Mouse (Mus musculus) ovary, postnatal 14 days (tissue): Measurements from ENCODE around the gene Clstn3.
"Not testable (repeated sequence)": the region's sequence is repeated elsewhere in the genome, so short reads cannot be mapped to it uniquely, and the experiment has no call there.

Experiments
- DNase-seq: peaks from one replicate; pipeline ENCODE4 v3.0.0; 2022; ENCODE audit warnings: low spot score

Gene Clstn3

DNA sequence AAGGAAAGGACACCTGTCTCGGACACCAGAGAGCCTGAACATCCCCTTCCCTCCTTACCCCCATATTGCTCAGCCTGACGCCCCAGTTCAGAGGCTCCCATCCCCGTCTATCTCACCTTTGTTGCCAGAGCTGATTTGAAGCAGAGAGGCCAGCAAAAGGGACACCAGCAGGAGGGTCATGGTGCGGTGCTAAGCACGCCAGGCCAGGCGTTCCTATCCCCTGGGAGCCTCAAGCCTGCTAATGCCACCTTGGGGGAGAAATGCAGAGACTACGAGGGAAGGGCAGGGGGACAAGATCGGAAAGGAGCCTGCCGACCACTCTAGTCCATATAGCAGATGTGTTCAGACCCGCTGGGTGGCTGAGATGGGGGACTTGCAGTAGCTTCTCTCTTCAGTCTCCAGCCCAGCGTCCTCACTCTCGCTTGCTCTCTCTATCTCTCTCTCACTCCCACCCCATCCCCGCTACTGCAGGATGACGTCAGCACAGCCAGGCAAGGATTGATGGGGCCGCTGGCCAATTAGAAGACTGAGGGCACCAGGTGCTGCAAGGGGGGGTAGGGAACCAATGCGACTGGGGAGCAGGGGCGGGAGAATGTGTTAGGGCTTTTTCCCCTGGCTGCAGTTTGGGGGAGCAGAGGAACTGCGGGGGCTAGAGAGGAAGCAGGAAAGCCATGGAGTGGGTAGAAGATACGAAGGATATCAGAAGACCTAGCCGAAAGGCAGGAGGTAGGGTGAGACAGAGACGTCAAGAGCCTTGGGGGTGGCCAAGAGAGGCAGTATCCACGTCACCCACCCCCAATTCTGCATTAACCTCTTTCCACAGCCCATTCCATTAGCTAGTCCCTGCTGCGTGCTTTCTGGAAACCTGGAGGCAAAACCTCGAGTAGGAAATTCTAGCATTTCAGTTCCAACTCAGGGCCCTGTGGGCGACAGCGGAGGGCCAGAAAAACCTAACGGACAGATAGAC lies at the start of gene Clstn3:
TSS of gene Clstn3 (minus strand) at position 490 of the 967 bp plus-strand sequence.
- peak; percentile 56 for DNase-seq

GRCm38 (mm10) chr6:124512355-124512836 lies 47.8 kb upstream of the Clstn3 start, which contains the start of gene C1ra:
Gene C1ra, plus strand, starts transcription at chr6:124512405.
- DNase-seq, result peak; percentile 69

- no peak for DNase-seq
Observed at GRCm38 (mm10) chr6:124511936-124512335, 47.3 kb upstream of the Clstn3 start.

GRCm38 (mm10) chr6:124509192-124509591 lies 44.6 kb upstream of the Clstn3 start:
- DNase-seq, result not testable (repeated sequence)

DNA sequence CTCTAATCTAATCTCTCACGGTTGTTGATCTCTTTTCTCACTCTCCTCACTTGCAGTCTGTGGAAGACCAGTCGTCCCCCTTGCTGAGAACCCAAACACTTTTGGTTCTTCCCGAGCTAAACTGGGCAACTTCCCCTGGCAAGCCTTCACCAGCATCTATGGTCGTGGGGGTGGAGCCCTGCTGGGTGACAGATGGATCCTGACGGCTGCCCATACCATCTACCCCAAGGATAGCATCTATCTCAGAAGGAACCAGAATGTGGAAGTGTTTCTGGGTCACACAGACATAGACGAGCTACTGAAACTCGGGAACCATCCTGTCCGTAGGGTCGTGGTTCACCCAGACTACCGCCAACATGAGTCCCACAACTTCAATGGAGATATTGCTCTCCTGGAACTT lies 43.7 kb upstream of the Clstn3 start:
- DNase-seq, result no peak

DNA sequence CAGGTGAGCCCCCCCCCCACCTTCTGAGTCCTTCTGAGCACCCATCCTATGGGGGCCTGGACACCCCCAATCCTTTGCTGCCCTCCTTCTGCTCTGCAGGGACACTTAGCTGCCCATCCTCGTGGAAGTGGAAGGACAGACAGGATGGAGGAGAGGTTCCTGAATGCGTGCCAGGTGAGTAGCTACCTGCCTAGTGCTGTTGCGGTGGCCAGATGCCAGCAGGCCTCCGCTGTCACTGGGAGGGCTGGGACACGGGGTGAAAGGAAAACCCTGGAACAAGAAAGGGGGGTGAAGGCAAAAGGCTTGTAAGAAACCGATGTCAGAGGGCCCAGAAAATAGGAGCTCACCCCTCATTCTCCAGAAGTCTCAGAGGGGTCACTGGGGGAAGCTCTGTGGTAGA lies 42.4 kb upstream of the Clstn3 start:
- DNase-seq, result no peak

DNA sequence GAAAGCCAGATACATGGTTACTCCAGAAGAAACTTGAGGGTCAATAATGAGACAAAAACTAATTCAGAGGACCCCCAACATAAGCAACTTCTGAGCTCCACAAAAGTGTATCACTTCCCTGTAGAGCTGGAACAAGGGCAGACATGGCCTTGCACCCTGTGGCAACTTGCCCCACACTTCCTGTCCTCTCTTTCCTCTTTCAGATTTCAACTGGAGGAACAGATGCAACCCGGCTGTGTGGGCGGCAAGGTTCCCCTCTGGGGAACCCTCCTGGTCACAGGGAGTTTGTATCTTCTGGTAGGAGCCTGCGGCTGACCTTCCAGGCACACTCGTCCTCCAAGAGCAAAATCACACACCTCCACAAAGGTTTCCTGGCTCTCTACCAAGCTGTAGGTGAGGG lies 40.4 kb upstream of the Clstn3 start:
- no peak for DNase-seq

DNA sequence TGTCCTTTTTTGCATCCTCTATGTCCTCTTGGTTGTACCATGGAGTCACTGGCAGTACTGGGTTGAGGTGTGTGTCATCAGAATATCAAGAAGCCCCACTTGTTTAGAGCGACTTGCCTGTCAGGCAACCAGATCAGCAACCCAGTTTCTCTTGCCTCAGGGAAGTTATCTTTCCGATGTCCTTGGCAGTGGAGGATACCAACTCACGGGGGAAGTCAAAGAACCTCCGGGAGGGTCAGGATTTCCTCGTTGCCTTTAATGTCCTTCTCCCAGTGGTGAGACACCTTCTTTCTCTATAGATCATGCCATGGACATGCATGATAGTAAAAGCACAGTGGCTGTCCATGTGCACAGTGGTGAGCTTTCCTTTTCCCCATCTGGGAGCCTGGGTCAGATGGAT lies 37.4 kb upstream of the Clstn3 start:
- no peak for DNase-seq

- no peak for DNase-seq
Observed at GRCm38 (mm10) chr6:124501473-124501872, 36.9 kb upstream of the Clstn3 start.

GRCm38 (mm10) chr6:124499914-124500566 lies 35.4 kb upstream of the Clstn3 start:
- DNase-seq, result no peak

- DNase-seq, result no peak
Observed at GRCm38 (mm10) chr6:124496054-124496453, 31.5 kb upstream of the Clstn3 start.

GRCm38 (mm10) chr6:124493886-124494285 lies 29.3 kb upstream of the Clstn3 start:
- DNase-seq, result no peak

- DNase-seq, result peak; percentile 80
Observed at GRCm38 (mm10) chr6:124492842-124493561, 28.4 kb upstream of the Clstn3 start, which contains the start of gene C1rl. Gene C1rl, plus strand, starts transcription at chr6:124493113.

DNA sequence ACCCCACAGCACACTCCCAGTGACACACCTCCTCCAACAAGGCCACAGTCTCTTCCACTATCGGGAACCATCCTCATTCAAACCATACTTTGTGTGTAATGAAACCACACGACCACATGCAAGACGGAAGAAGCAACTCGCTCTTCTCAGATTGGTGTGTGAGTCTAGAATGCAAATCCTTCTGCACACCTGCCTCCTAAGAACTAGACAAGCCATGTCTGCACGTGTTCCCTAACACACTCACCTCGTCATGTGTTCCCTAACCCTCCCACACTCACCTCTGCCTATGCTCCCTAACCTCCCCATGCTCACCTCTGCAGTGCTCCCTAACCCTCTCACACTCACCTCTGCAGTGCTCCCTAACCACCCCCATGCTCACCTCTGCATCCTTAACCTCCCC lies 26.8 kb upstream of the Clstn3 start:
- DNase-seq, result no peak

- DNase-seq, result no peak
Observed at GRCm38 (mm10) chr6:124488952-124489351, 24.4 kb upstream of the Clstn3 start.

- no peak for DNase-seq
Observed at GRCm38 (mm10) chr6:124487509-124487908, 22.9 kb upstream of the Clstn3 start.

DNA sequence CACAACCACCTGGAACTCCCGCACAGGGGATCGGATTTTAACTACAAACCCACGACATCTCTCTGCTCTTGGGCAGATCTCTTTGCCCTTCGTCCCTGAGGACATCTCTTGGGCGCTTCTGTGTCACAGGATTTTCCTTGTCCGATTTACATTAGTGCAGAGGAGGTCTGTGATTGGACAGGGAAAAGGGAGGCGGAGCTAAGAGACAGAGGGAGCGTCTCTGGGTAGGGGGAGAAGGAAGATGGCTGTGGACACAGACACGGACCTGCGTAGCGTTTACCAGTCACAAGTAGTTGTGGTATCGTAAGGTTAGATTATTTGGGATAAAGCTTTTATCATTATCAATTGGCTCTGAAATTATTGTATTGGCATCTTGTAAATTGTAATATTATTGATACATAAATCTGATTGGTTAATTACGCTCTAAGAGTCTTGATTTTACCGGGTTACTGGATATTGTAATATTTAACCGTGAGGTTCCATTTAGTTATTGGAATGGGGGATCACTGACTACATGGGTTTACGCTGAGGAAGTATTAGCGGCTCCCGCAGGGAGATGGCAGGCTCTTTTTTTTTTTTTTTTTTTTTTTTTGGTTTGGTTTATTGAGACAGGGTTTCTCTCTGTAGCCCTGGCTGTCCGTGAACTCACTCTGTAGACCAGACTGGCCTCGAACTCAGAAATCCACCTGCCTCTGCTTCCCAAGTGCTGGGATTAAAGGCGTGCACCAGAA lies 21.0 kb upstream of the Clstn3 start:
- DNase-seq, result no peak

GRCm38 (mm10) chr6:124484851-124485250 lies 20.3 kb upstream of the Clstn3 start:
- no peak for DNase-seq

GRCm38 (mm10) chr6:124483831-124484230 lies 19.2 kb upstream of the Clstn3 start:
- DNase-seq, result not testable (repeated sequence)

DNA sequence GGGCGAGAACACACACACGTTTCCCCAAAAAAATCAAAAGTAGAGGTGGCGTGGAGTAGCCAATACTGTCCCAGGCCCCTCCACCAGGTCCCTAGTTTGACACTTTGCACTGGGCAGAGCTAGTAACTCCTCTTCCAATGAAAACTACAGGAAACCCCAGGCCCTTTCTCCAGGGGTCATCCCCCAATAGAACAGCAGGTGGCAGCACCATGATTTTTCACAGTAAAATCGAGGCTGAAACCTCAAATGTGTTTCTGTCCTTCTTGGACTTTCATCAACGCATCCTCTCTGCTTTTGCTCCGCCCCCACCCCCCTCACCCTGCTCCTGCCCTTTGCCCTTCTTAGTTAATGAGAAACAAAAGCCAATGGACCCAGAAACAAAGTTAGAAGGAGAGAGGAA lies 17.0 kb upstream of the Clstn3 start:
- DNase-seq, result peak; percentile 58

DNA sequence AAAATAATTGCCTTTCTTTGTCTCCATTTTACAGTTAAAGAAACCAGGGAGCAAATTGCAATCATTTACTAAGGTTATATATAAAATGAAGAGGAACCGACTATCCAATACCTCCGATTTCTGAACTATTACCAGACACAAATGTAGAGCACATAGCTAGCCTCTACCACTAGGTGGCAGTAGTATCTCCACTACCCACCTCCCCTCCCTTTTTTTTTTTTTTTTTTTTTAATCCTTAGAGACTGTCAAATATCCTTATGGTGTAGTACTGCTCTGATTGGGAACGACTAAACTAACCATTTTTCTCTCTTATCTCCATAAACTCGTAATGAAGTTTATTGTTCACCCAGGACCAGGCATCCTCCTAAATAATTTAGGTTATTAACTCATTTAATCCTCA lies 15.7 kb upstream of the Clstn3 start:
- DNase-seq, result no peak

- no peak for DNase-seq
Observed at GRCm38 (mm10) chr6:124479573-124479930, 15.0 kb upstream of the Clstn3 start.
